11 mouse cellular contexts compared by ENCODE assay signal in genomic region chr7:28181376-28181775, GRCm38 (mm10). TPM values are rescaled to one million over a fixed set of nuclear protein-coding genes. Genes with fewer than 3 reads are reported as not detected.
DNase-seq lines count a peak whose midpoint lies in the region; ATAC-seq lines count a peak whose summit lies in the region.
"Had no signal": no experiment of that assay in that cellular context is flagged by ENCODE, and none has a peak within 500 bp of the region (broad histone marks: within the 10 kb centered on the region; RNA-seq: fewer than 3 reads in every experiment).

No protein-coding gene starts in this region.

- ATAC-seq in liver, embryonic 11.5 days (replicated peaks; ENCODE audit: low FRiP score), result no peak
- no peak for ATAC-seq in liver, embryonic 12.5 days
- no peak for ATAC-seq in neural tube, embryonic 14.5 days (ENCODE audit: low read depth)

- no peak overlapping the region for H3K4me3 ChIP-seq in liver, embryonic 11.5 days (ENCODE audit: low read depth, low read length)
- H3K4me3 ChIP-seq in liver, embryonic 12.5 days, result peak overlapping the region; percentile 92
- H3K4me3 ChIP-seq in neural tube, embryonic 14.5 days (ENCODE audit: low read depth, low read length), result no peak overlapping the region

- peaks cover 14% of the 10 kb centered on the region for H3K4me1 ChIP-seq in liver, embryonic 11.5 days (replicated peaks; ENCODE audit: control insufficient read depth, insufficient read depth, low read length)
- peaks cover 22% of the 10 kb centered on the region for H3K4me1 ChIP-seq in liver, embryonic 12.5 days
- peaks cover 10% of the 10 kb centered on the region for H3K4me1 ChIP-seq in neural tube, embryonic 14.5 days (ENCODE audit: control insufficient read depth, insufficient read depth, low read length)

- no peaks in the 10 kb centered on the region for H3K27me3 ChIP-seq in liver, embryonic 11.5 days (replicated peaks; ENCODE audit: control insufficient read depth, insufficient read depth, low read length)
- no peaks in the 10 kb centered on the region for H3K27me3 ChIP-seq in liver, embryonic 12.5 days (replicated peaks)
- H3K27me3 ChIP-seq in neural tube, embryonic 14.5 days (ENCODE audit: control insufficient read depth, insufficient read depth, low read length), result no peaks in the 10 kb centered on the region

- peaks cover 59% of the 10 kb centered on the region for H3K36me3 ChIP-seq in liver, embryonic 11.5 days (ENCODE audit: control insufficient read depth, insufficient read depth, low read length)
- peaks cover 81% of the 10 kb centered on the region for H3K36me3 ChIP-seq in liver, embryonic 12.5 days
- peaks cover 58% of the 10 kb centered on the region for H3K36me3 ChIP-seq in neural tube, embryonic 14.5 days (ENCODE audit: control insufficient read depth, insufficient read depth, low read length)

- H3K9ac ChIP-seq in liver, embryonic 11.5 days (ENCODE audit: low read depth, low read length), result 0 out of 2 replicates have a peak overlapping the region, but pooled peaks have one; percentile 26
- peak overlapping the region; percentile 85 for H3K9ac ChIP-seq in liver, embryonic 12.5 days
- H3K9ac ChIP-seq in neural tube, embryonic 14.5 days (replicated peaks; ENCODE audit: low read depth, low read length), result no peak overlapping the region

- peak overlapping the region; percentile 54; the same call in 1 of the 2 replicates for H3K27ac ChIP-seq in liver, embryonic 11.5 days (ENCODE audit: low read depth, low read length)
- peak overlapping the region; percentile 90 for H3K27ac ChIP-seq in liver, embryonic 12.5 days
- H3K27ac ChIP-seq in neural tube, embryonic 14.5 days (ENCODE audit: low read depth, low read length), result no peak overlapping the region

- peak; percentile 43 to 54 for DNase-seq in adrenal gland, adult (ENCODE audit: inconsistent age in 2 of 2, low spot score in 1 of 2)
- no peak for DNase-seq in adrenal gland, postnatal 10 days
- DNase-seq in liver, embryonic 11.5 days (ENCODE audit: low spot score), result no peak
- no peak for DNase-seq in liver
- no peak for DNase-seq in frontal cortex, postnatal 10 days (ENCODE audit: low spot score in 2 of 2)
- DNase-seq in lung, postnatal 14 days, result no peak
- DNase-seq: heart, adult 18-20 months; kidney, postnatal 36 days had no signal

- H3K9me3 ChIP-seq in liver, embryonic 11.5 days (ENCODE audit: control insufficient read depth, low read length), result no peaks in the 10 kb centered on the region
- no peaks in the 10 kb centered on the region for H3K9me3 ChIP-seq in liver, embryonic 12.5 days (replicated peaks)
- H3K9me3 ChIP-seq in neural tube, embryonic 14.5 days (ENCODE audit: control insufficient read depth, low read length), result no peaks in the 10 kb centered on the region

- 95% methylated on average over 12 of the region's 12 CpGs for WGBS in liver, embryonic 11.5 days
- 89% methylated on average over 12 of the region's 12 CpGs for WGBS in liver, embryonic 12.5 days (ENCODE audit: insufficient replicate concordance)
- WGBS in neural tube, embryonic 14.5 days, result over 99% methylated on average over 12 of the region's 12 CpGs

- H3K4me2 ChIP-seq in liver, embryonic 11.5 days, result peak overlapping the region; percentile 71
- peak overlapping the region; percentile 100 for H3K4me2 ChIP-seq in liver, embryonic 12.5 days
- peak overlapping the region; percentile 67; the same call in 1 of the 2 replicates for H3K4me2 ChIP-seq in neural tube, embryonic 14.5 days (ENCODE audit: low read depth, low read length)

RNA-seq across cellular contexts. Expression of gene Dyrk1b, which starts 2.1 kb away (rescaled TPM):
- 10 to 100 TPM; 35.6 to 48.1 TPM for total RNA-seq in adrenal gland, postnatal 10 days (2021)
- polyA plus RNA-seq in liver, embryonic 11.5 days (2014; fragmentation: Nextera tagmentation; extraction: Ambion mirVana), result 5.2 and 6.0 TPM in 2 replicates
- polyA plus RNA-seq in liver, embryonic 12.5 days (2016; fragmentation: Nextera tagmentation; extraction: Ambion mirVana), result 2.8 and 3.1 TPM in 2 replicates
- polyA plus RNA-seq in neural tube, embryonic 14.5 days (2014; fragmentation: Nextera tagmentation; extraction: Ambion mirVana), result 13.6 and 13.9 TPM in 2 replicates

RNA-seq across cellular contexts. Expression of gene Fbl, which starts 11.9 kb away (rescaled TPM):
- 10 to 100 TPM; 84.3 to 96.3 TPM for total RNA-seq in adrenal gland, postnatal 10 days (2021)
- polyA plus RNA-seq in liver, embryonic 11.5 days (2014; fragmentation: Nextera tagmentation; extraction: Ambion mirVana), result 39.9 and 51.2 TPM in 2 replicates
- 150 and 152 TPM in 2 replicates for polyA plus RNA-seq in liver, embryonic 12.5 days (2016; fragmentation: Nextera tagmentation; extraction: Ambion mirVana)
- polyA plus RNA-seq in neural tube, embryonic 14.5 days (2014; fragmentation: Nextera tagmentation; extraction: Ambion mirVana), result 22.2 and 25.3 TPM in 2 replicates

RNA-seq across cellular contexts. Expression of gene 9530053A07Rik, which starts 52.1 kb away (rescaled TPM):
- total RNA-seq in adrenal gland, postnatal 10 days (2021), result not detected
- polyA plus RNA-seq in liver, embryonic 11.5 days (2014; fragmentation: Nextera tagmentation; extraction: Ambion mirVana), result not detected in 2 replicates
- polyA plus RNA-seq in liver, embryonic 12.5 days (2016; fragmentation: Nextera tagmentation; extraction: Ambion mirVana), result 0.01 TPM in 1 of 2 replicates, not detected in the other
- polyA plus RNA-seq in neural tube, embryonic 14.5 days (2014; fragmentation: Nextera tagmentation; extraction: Ambion mirVana), result 0.08 and 0.15 TPM in 2 replicates
- total RNA-seq: heart, adult 18-20 months; MEL had no signal

Comparison
In these comparisons a context has a peak if more than half of its experiments do, and no peak if none do; other contexts are left out.
1. DNase-seq: peak in adrenal gland, adult (2 of 2); none in adrenal gland, postnatal 10 days (single experiment), liver, embryonic 11.5 days (single experiment), liver (single experiment), frontal cortex, postnatal 10 days (0 of 2) and lung, postnatal 14 days (single experiment).
2. Peak in every context shown above with its lines, with median percentiles within 50 percentile points of each other: H3K4me2 ChIP-seq.